Mouse (Mus musculus): ENCODE measurements around the gene Trap1.
A peak's percentile ranks its signal among the peaks of the same experiment; 100 is the strongest.
"Not testable (repeated sequence)": the region's sequence is repeated elsewhere in the genome, so short reads cannot be mapped to it uniquely, and the experiment has no call there.

The Trap1 gene

GRCm38 (mm10) chr16:4036807-4037206 is 40.8 kb downstream of the Trap1 start, which contains the start of gene Dnase1:
Dnase1 (plus strand) TSS chr16:4036942.
- no peak for DNase-seq (ENCODE audit: low spot score)

DNA sequence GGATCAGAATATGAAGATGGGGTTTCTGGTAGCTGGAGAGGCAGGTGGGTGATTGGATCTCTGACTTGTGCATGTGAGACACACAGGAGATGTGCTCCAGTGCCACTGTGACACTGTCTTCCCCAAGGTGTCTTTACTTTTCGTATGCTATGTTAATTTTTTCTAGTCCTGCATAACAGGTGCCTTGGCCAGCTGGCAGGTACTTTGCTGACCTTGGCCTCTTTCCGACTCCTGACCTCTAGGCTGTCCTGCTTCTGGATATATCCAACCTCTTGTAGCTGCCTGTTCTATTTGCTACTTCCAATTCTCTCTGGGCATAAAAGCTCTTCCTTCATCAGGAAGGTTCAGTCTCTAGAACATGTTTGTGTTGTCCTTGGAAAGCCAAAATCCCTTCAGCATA is 42.1 kb downstream of the Trap1 start:
- DNase-seq (ENCODE audit: low spot score) = no peak

- no peak for DNase-seq (ENCODE audit: low spot score)
Measured at GRCm38 (mm10) chr16:4034476-4034875, 43.2 kb downstream of the Trap1 start.

- no peak for DNase-seq (ENCODE audit: low spot score)
Measured at GRCm38 (mm10) chr16:4033971-4034370, 43.7 kb downstream of the Trap1 start.

- DNase-seq (ENCODE audit: low spot score) = no peak
Measured at GRCm38 (mm10) chr16:4032341-4032748, 45.3 kb downstream of the Trap1 start.

- DNase-seq (ENCODE audit: low spot score) = no peak
Measured at GRCm38 (mm10) chr16:4031441-4032274, 46.0 kb downstream of the Trap1 start.

DNA sequence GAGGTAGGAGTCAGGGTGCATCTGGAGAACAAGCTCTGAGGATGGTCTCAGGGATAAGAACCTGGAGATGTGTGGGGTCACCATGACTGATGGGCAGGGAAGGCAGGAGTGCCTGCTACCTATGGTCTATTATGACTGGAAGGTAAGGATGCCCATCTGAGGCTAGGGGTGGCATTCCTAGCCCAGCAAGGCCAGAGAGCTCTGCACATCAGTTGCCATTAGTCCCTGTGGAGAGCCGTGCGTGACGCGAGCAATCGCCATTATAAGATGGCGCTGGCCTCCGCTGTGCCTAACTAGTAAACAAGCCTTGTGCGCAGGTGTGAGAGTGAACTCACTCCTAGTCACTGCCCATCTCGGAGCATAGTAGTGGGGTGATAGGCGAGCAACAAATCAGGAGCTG is 47.1 kb downstream of the Trap1 start:
- DNase-seq (ENCODE audit: low spot score) = no peak

DNA sequence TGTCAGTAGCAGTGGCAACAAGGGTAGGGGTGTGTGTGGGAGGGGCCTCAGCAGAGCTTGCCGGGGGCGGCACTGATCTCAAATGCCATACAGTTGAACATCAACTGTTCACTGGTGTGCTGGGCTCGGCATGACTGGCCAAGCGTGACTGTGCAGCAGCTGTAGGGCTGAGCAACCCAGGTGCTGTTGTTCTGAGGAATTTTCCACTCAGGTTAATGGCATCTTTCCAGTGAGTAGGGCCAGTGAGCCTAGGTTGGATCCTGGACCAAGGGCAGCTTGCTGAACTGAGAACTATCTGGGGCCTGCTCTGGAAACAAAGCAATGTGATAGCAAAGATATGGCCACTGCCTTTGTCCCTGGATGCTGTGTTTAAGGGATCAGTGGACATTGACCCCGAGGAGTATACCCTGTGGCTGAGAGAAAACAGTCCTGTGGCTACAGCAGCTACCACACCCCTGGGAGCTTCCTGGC is 48.2 kb downstream of the Trap1 start:
- DNase-seq (ENCODE audit: low spot score) = no peak

GRCm38 (mm10) chr16:4027211-4027610 is 50.4 kb downstream of the Trap1 start:
- no peak for DNase-seq (ENCODE audit: low spot score)

DNA sequence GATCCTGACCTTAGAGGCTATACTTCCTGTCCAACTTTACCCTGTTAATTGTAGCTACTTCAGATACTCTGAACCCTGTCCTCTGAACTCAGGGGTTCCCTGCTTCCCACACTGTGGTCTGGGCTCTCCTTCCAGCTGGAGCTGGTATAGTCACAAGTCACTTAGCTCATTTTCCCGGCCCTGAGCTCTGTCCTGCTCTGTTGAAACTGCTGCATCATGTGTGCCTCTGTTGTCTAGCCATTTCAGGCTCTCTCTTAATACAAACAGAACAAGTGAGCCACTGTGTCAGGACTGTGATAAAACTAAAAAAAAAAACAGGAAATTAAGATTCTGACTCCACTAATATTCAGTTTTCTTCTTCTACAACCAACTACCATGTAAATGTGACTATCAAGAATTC is 51.0 kb downstream of the Trap1 start:
- DNase-seq (ENCODE audit: low spot score) = no peak

DNA sequence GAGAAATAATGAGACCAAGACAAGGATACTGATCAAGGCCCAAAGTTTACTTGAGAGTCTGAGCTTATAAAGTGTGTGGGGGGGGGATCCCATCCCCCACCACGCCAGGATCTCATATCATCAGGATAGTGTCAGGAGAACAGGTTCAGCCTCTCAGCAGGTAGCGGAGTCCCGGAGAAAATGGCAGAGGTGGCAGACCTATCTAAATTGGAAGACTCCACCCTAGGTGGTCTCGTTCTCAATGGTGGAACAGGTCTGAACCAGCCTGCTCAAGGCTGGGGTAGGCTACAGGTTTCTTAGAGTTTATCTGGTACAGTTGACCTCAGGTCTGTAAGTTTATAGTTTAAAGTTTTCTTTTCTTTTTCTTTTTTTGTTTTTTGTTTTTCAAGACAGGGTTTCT is 54.9 kb downstream of the Trap1 start:
- no peak for DNase-seq (ENCODE audit: low spot score)

GRCm38 (mm10) chr16:4021241-4021640 is 56.4 kb downstream of the Trap1 start:
- no peak for DNase-seq (ENCODE audit: low spot score)

GRCm38 (mm10) chr16:4017466-4017865 is 60.2 kb downstream of the Trap1 start:
- DNase-seq (ENCODE audit: low spot score) = not testable (repeated sequence)

GRCm38 (mm10) chr16:4016786-4017185 is 60.8 kb downstream of the Trap1 start:
- DNase-seq (ENCODE audit: low spot score) = not testable (repeated sequence)

- DNase-seq (ENCODE audit: low spot score) = no peak
Measured at GRCm38 (mm10) chr16:4014040-4014668, 63.5 kb downstream of the Trap1 start.

DNA sequence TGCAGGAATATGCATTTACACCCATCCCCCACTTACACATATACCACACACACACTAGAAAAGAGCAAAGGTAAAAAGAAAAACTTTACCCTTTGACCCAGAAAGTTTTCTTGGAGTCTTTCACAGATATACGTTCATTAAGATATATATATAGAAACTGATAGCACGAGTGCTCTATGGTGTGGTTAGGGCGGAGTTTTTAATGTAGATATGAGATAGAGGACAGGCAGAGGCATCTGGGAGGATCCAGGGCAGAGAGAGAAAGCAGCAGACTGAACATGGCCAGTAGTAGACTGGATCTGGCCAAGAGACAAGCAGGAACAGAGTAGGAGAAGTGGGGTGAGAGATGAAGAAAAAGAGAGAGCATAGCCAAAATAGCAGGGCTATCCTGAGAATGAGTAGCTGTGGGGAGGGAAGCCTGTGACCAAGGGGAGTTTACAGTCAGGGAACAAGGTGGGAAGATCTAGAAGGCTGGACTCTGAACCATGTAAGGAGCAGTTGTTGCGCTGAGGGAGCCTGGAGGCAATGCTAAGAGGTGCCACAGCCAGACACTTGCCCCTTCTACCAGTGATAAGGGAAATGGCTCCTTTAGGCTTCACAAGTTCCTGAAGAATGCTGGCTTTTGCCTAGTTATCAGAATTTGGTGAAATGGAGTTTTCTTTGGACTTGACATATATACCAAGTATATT is 64.6 kb downstream of the Trap1 start:
- no peak for DNase-seq (ENCODE audit: low spot score)

DNA sequence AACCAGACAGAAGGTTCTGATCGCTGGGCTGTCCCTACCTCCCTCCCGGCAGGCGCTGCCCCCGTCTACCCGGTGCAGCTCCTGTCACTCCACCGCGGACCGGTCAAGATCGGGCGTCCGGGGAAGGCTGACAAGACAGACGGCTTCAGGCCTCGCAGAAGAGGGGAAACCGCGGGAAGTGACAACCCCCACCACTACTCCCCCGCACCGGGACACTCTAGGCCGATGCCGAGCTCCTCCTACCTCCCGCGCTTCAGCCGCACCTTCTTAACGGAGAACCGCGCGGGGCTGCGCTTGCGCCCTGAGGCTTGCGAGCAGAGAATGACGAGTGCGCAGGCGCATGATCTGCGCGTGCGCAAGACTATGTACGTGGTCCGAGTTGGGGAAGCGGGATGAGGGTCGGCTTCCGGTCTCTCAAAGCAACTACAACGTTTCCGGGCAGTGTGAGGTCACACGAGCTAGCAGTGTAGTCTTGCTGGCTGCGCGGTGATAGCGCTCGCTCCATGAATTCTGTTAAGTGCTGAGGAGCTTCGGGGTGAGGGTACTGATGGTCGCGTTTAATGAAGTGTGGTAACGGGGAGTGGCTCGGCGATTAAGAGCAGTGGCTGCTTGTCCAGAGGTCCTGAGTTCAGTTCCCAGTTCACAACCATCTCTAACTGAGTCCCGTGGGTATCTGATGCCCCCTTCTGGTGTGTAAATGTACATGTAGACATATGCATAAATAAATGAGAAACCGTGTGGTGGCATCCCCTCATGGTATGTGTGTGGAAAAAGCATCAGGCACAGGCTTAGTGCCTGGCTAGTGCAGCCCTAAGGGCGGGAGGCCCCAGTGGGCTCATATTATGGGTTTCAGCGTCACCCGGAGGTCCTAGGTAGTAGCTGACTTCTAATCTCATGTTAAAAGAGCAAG is 73.9 kb downstream of the Trap1 start, which contains the start of gene Slx4:
Slx4 (minus strand) TSS at position 282 of the 910 bp plus-strand sequence.
- peak; percentile 94 for DNase-seq (ENCODE audit: low spot score)

All from urinary bladder, postnatal 14 days (tissue).